Mouse (Mus musculus): ENCODE data around the gene Twist1. TPM values are rescaled to one million over a fixed set of nuclear protein-coding genes. Genes with fewer than 3 reads are reported as not detected.

Twist1 gene
- polyA plus RNA-seq, 1 experiment, result 23.3 TPM

- Histone ChIP-seq H3K4me1 (ENCODE audit: control insufficient read depth, insufficient read depth, insufficient read length, low read length) (peaks cover 2% of the 10 kb centered on the region; the same call in 1 of the 2 replicates), H3K4me3 (ENCODE audit: insufficient read depth, low read depth, low read length) (0 out of 2 replicates have a peak overlapping the region, but pooled peaks have one; percentile 6), H3K27ac (replicated peaks; ENCODE audit: low read depth, low read length) (0 out of 2 replicates have a peak overlapping the region, but pooled peaks have one; percentile 7)
These were observed 4.8 kb downstream of the Twist1 start for GRCm38 (mm10) chr12:33962118-33962772.

- Histone ChIP-seq H3K4me1 (ENCODE audit: control insufficient read depth, insufficient read depth, insufficient read length, low read length) (peaks cover 2% of the 10 kb centered on the region; the same call in 1 of the 2 replicates), H3K27ac (replicated peaks; ENCODE audit: low read depth, low read length) (no peak overlapping the region), H3K4me3 (ENCODE audit: insufficient read depth, low read depth, low read length) (0 out of 2 replicates have a peak overlapping the region, but pooled peaks have one; percentile 6)
These were observed 5.3 kb downstream of the Twist1 start for GRCm38 (mm10) chr12:33962773-33963130.

GRCm38 (mm10) chr12:33963671-33964369 lies 6.3 kb downstream of the Twist1 start:
- Histone ChIP-seq H3K4me1 (ENCODE audit: control insufficient read depth, insufficient read depth, insufficient read length, low read length) (no peaks in the 10 kb centered on the region; the same call in 1 of the 2 replicates), H3K27ac (replicated peaks; ENCODE audit: low read depth, low read length) (no peak overlapping the region), H3K4me3 (ENCODE audit: insufficient read depth, low read depth, low read length) (no peak overlapping the region)

- H3K4me1 ChIP-seq (ENCODE audit: control insufficient read depth, insufficient read depth, insufficient read length, low read length), result no peaks in the 10 kb centered on the region
- no peak overlapping the region for H3K4me3 ChIP-seq (ENCODE audit: insufficient read depth, low read depth, low read length)
- H3K27ac ChIP-seq (replicated peaks; ENCODE audit: low read depth, low read length), result no peak overlapping the region
These were observed 7.0 kb downstream of the Twist1 start for GRCm38 (mm10) chr12:33964427-33964826.

- no peaks in the 10 kb centered on the region for H3K4me1 ChIP-seq (ENCODE audit: control insufficient read depth, insufficient read depth, insufficient read length, low read length)
- H3K27ac ChIP-seq (replicated peaks; ENCODE audit: low read depth, low read length), result no peak overlapping the region
- no peak overlapping the region for H3K4me3 ChIP-seq (ENCODE audit: insufficient read depth, low read depth, low read length)
These were observed 8.3 kb downstream of the Twist1 start for GRCm38 (mm10) chr12:33965661-33966360.

- peak overlapping the region; percentile 57 for H3K4me3 ChIP-seq (ENCODE audit: insufficient read depth, low read depth, low read length)
- no peaks in the 10 kb centered on the region for H3K4me1 ChIP-seq (ENCODE audit: control insufficient read depth, insufficient read depth, insufficient read length, low read length)
- H3K27ac ChIP-seq (replicated peaks; ENCODE audit: low read depth, low read length), result no peak overlapping the region
These were observed 9.3 kb downstream of the Twist1 start for GRCm38 (mm10) chr12:33966490-33967415.

GRCm38 (mm10) chr12:33967514-33967913 lies 10.0 kb downstream of the Twist1 start:
- Histone ChIP-seq H3K4me1 (ENCODE audit: control insufficient read depth, insufficient read depth, insufficient read length, low read length) (no peaks in the 10 kb centered on the region), H3K27ac (replicated peaks; ENCODE audit: low read depth, low read length) (no peak overlapping the region), H3K4me3 (ENCODE audit: insufficient read depth, low read depth, low read length) (peak overlapping the region; percentile 57)

GRCm38 (mm10) chr12:33968041-33968897 lies 10.8 kb downstream of the Twist1 start:
- H3K27ac ChIP-seq (replicated peaks; ENCODE audit: low read depth, low read length), result no peak overlapping the region
- H3K4me3 ChIP-seq (ENCODE audit: insufficient read depth, low read depth, low read length), result peak overlapping the region; percentile 42
- H3K4me1 ChIP-seq (ENCODE audit: control insufficient read depth, insufficient read depth, insufficient read length, low read length), result no peaks in the 10 kb centered on the region

GRCm38 (mm10) chr12:33968898-33969178 lies 11.4 kb downstream of the Twist1 start:
- H3K27ac ChIP-seq (replicated peaks; ENCODE audit: low read depth, low read length), result no peak overlapping the region
- no peaks in the 10 kb centered on the region for H3K4me1 ChIP-seq (ENCODE audit: control insufficient read depth, insufficient read depth, insufficient read length, low read length)
- no peak overlapping the region for H3K4me3 ChIP-seq (ENCODE audit: insufficient read depth, low read depth, low read length)

GRCm38 (mm10) chr12:33980159-33980558 lies 22.7 kb downstream of the Twist1 start:
- Histone ChIP-seq H3K4me3 (ENCODE audit: insufficient read depth, low read depth, low read length) (no peak overlapping the region), H3K27ac (replicated peaks; ENCODE audit: low read depth, low read length) (no peak overlapping the region), H3K4me1 (ENCODE audit: control insufficient read depth, insufficient read depth, insufficient read length, low read length) (no peaks in the 10 kb centered on the region)

- no peak overlapping the region for H3K4me3 ChIP-seq (ENCODE audit: insufficient read depth, low read depth, low read length)
- no peak overlapping the region for H3K27ac ChIP-seq (replicated peaks; ENCODE audit: low read depth, low read length)
- H3K4me1 ChIP-seq (ENCODE audit: control insufficient read depth, insufficient read depth, insufficient read length, low read length), result no peaks in the 10 kb centered on the region
These were observed 24.0 kb downstream of the Twist1 start for GRCm38 (mm10) chr12:33981433-33981832.

GRCm38 (mm10) chr12:33993127-33993526 lies 35.7 kb downstream of the Twist1 start:
- Histone ChIP-seq H3K4me3 (ENCODE audit: insufficient read depth, low read depth, low read length) (no peak overlapping the region), H3K27ac (replicated peaks; ENCODE audit: low read depth, low read length) (no peak overlapping the region), H3K4me1 (ENCODE audit: control insufficient read depth, insufficient read depth, insufficient read length, low read length) (no peaks in the 10 kb centered on the region)
